Mouse (Mus musculus) frontal cortex, postnatal 36 days (tissue): ENCODE data around the gene Adam8.
A peak's percentile ranks its signal among the peaks of the same experiment; 100 is the strongest.

Source experiments
- DNase-seq, 2 experiments: peaks; one replicate each; pipeline ENCODE4 v3.0.0; 2022; ENCODE audit warnings: low spot score in 2 of 2

The Adam8 gene

GRCm38 (mm10) chr7:139946032-139946431, 46.3 kb downstream of the Adam8 start:
- DNase-seq = no peak

- no peak for DNase-seq
These were observed 46.8 kb downstream of the Adam8 start for GRCm38 (mm10) chr7:139945516-139945915.

- no peak for DNase-seq
These were observed 47.8 kb downstream of the Adam8 start for GRCm38 (mm10) chr7:139944291-139945240.

GRCm38 (mm10) chr7:139943674-139944281, 48.6 kb downstream of the Adam8 start, which contains the start of gene Utf1:
TSS of gene Utf1 (plus strand) at chr7:139943789.
- peak in 1 of 2 experiments; percentile 20 for DNase-seq

- DNase-seq = no peak
These were observed 51.7 kb downstream of the Adam8 start for GRCm38 (mm10) chr7:139940476-139941209.

GRCm38 (mm10) chr7:139937810-139938209, 54.6 kb downstream of the Adam8 start:
- no peak for DNase-seq

- no peak for DNase-seq
These were observed 55.2 kb downstream of the Adam8 start for GRCm38 (mm10) chr7:139937138-139937537.

GRCm38 (mm10) chr7:139936705-139937104, 55.7 kb downstream of the Adam8 start:
- DNase-seq = no peak

GRCm38 (mm10) chr7:139930732-139931131, 61.6 kb downstream of the Adam8 start:
- peak in 1 of 2 experiments; percentile 31 for DNase-seq
